Mouse (Mus musculus): ENCODE measurements around the gene 4933407L21Rik. TPM values are rescaled to one million over a fixed set of nuclear protein-coding genes. Genes with fewer than 3 reads are reported as not detected.

The 4933407L21Rik gene
- 0.09 and 0.21 TPM in 2 replicates for polyA plus RNA-seq (2015; fragmentation: Nextera tagmentation; extraction: Ambion mirVana)

- 45% methylated on average over 4 of the region's 4 CpGs for WGBS
- H3K36me3 ChIP-seq (ENCODE audit: control insufficient read depth, insufficient read depth): no peaks in the 10 kb centered on the region
- H3K9me3 ChIP-seq (replicated peaks; ENCODE audit: control insufficient read depth, low read length): no peaks in the 10 kb centered on the region
- H3K27ac ChIP-seq (ENCODE audit: low read length): peak within 1 kb of the TSS; percentile 29; the same call in 1 of the 2 replicates
- H3K27me3 ChIP-seq (ENCODE audit: control insufficient read depth, insufficient read depth, low read length): no peaks in the 10 kb centered on the region
- ATAC-seq (replicated peaks; ENCODE audit: extremely low read depth, insufficient read depth, low FRiP score): peak; percentile 54
- H3K4me2 ChIP-seq (ENCODE audit: low read depth, low read length): no peak within 1 kb of the TSS
- H3K9ac ChIP-seq (ENCODE audit: low read length): no peak within 1 kb of the TSS; the same call in 1 of the 2 replicates
- peaks cover 18% of the 10 kb centered on the region for H3K4me1 ChIP-seq (ENCODE audit: control insufficient read depth, insufficient read depth, low read length)
- no peak within 1 kb of the TSS for H3K4me3 ChIP-seq (ENCODE audit: low read length)
Observed at GRCm38 (mm10) chr1:85928057-85928687, at the start of gene 4933407L21Rik. Gene 4933407L21Rik, plus strand, starts transcription at chr1:85928483.

DNA sequence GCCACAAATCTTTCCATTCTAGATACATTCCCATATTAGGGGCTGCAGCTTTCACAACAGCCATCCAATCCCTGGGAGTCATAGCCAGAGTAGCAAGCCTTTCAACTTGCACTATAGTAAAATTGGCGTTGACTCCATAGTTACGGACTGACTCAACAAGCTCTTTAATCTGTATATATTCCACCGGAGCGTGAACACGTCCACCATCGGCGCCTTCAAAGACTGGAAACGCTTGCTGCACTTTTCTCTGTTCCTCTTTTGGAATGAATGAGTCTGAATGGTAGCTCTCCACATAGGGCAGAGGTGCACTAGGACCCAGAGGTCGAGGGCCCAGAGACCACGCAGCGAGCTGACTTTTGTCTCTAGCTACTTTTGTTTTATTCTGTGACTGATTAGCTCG is 46.3 kb upstream of the 4933407L21Rik start:
- WGBS: 92% methylated on average over 12 of the region's 12 CpGs
- H3K4me1 ChIP-seq (ENCODE audit: control insufficient read depth, insufficient read depth, low read length): no peaks in the 10 kb centered on the region
- no peak overlapping the region for H3K4me3 ChIP-seq (ENCODE audit: low read length)
- H3K9me3 ChIP-seq (replicated peaks; ENCODE audit: control insufficient read depth, low read length): peaks cover 19% of the 10 kb centered on the region
- no peaks in the 10 kb centered on the region for H3K36me3 ChIP-seq (ENCODE audit: control insufficient read depth, insufficient read depth)
- H3K4me2 ChIP-seq (ENCODE audit: low read depth, low read length): no peak overlapping the region
- H3K9ac ChIP-seq (ENCODE audit: low read length): no peak overlapping the region
- no peak for ATAC-seq (replicated peaks; ENCODE audit: extremely low read depth, insufficient read depth, low FRiP score)
- H3K27ac ChIP-seq (ENCODE audit: low read length): no peak overlapping the region
- no peaks in the 10 kb centered on the region for H3K27me3 ChIP-seq (ENCODE audit: control insufficient read depth, insufficient read depth, low read length)

- Histone ChIP-seq H3K9ac (ENCODE audit: low read length) (no peak overlapping the region), H3K4me2 (ENCODE audit: low read depth, low read length) (no peak overlapping the region), H3K36me3 (ENCODE audit: control insufficient read depth, insufficient read depth) (no peaks in the 10 kb centered on the region), H3K9me3 (replicated peaks; ENCODE audit: control insufficient read depth, low read length) (peaks cover 4% of the 10 kb centered on the region), H3K27ac (ENCODE audit: low read length) (no peak overlapping the region), H3K4me3 (ENCODE audit: low read length) (no peak overlapping the region), H3K4me1 (ENCODE audit: control insufficient read depth, insufficient read depth, low read length) (no peaks in the 10 kb centered on the region), H3K27me3 (ENCODE audit: control insufficient read depth, insufficient read depth, low read length) (no peaks in the 10 kb centered on the region)
- ATAC-seq (replicated peaks; ENCODE audit: extremely low read depth, insufficient read depth, low FRiP score): no peak
- 87% methylated on average over 7 of the region's 7 CpGs for WGBS
Observed at GRCm38 (mm10) chr1:85887221-85887620, 41.1 kb upstream of the 4933407L21Rik start.

- Histone ChIP-seq H3K4me1 (ENCODE audit: control insufficient read depth, insufficient read depth, low read length) (peaks cover 45% of the 10 kb centered on the region), H3K9me3 (replicated peaks; ENCODE audit: control insufficient read depth, low read length) (no peaks in the 10 kb centered on the region), H3K4me2 (ENCODE audit: low read depth, low read length) (peak within 1 kb of the TSS; percentile 93), H3K4me3 (ENCODE audit: low read length) (peak within 1 kb of the TSS; percentile 74), H3K36me3 (ENCODE audit: control insufficient read depth, insufficient read depth) (no peaks in the 10 kb centered on the region), H3K9ac (ENCODE audit: low read length) (peak within 1 kb of the TSS; percentile 79), H3K27ac (ENCODE audit: low read length) (peak within 1 kb of the TSS; percentile 83), H3K27me3 (ENCODE audit: control insufficient read depth, insufficient read depth, low read length) (no peaks in the 10 kb centered on the region)
- ATAC-seq (replicated peaks; ENCODE audit: extremely low read depth, insufficient read depth, low FRiP score): peak; percentile 74
- WGBS: under 1% methylated on average over 33 of the region's 35 CpGs
Observed at GRCm38 (mm10) chr1:85894231-85894747, 34.0 kb upstream of the 4933407L21Rik start, which contains the start of gene Itm2c. Gene Itm2c, plus strand, starts transcription at chr1:85894281.

DNA sequence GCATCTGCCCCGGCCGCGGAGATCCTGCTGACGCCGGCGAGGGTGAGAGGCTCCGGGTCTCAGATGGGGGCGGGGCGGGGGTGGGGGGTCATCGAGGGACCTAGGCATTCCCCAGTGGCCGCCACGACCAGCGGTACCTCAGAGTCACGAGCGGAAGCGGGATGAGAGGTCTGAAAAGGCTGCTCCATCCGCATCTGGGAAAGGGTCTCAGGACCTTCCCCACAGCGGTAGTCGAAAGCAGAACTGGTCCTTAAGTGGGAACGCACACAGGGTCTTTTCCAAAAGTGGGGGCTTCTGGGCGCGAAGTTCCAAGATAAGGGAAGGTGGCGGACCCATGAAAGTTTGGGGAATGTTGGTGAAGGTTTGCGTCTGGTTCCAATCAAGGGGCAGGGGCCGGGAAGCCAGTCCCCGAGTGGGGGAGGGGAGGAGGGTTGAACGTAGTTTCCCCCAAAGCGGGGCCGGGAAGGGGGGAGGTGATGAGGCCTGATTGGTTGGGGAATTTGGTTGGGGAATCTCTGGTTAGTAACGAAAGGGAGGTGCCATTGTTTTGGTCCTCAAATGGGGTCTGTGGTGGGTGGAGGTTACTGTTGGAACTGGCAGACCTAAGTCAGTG is 33.4 kb upstream of the 4933407L21Rik start:
- H3K27ac ChIP-seq (ENCODE audit: low read length): peak overlapping the region; percentile 83
- peak overlapping the region; percentile 79 for H3K9ac ChIP-seq (ENCODE audit: low read length)
- H3K9me3 ChIP-seq (replicated peaks; ENCODE audit: control insufficient read depth, low read length): no peaks in the 10 kb centered on the region
- under 1% methylated on average over 30 of the region's 30 CpGs for WGBS
- peak; percentile 16 for ATAC-seq (replicated peaks; ENCODE audit: extremely low read depth, insufficient read depth, low FRiP score)
- no peaks in the 10 kb centered on the region for H3K36me3 ChIP-seq (ENCODE audit: control insufficient read depth, insufficient read depth)
- H3K4me3 ChIP-seq (ENCODE audit: low read length): peak overlapping the region; percentile 74
- H3K4me2 ChIP-seq (ENCODE audit: low read depth, low read length): peak overlapping the region; percentile 93
- H3K27me3 ChIP-seq (ENCODE audit: control insufficient read depth, insufficient read depth, low read length): no peaks in the 10 kb centered on the region
- H3K4me1 ChIP-seq (ENCODE audit: control insufficient read depth, insufficient read depth, low read length): peaks cover 50% of the 10 kb centered on the region

- H3K4me3 ChIP-seq (ENCODE audit: low read length): peak overlapping the region; percentile 74
- ATAC-seq (replicated peaks; ENCODE audit: extremely low read depth, insufficient read depth, low FRiP score): peak; percentile 73
- WGBS: 6% methylated on average over 15 of the region's 15 CpGs
- H3K27ac ChIP-seq (ENCODE audit: low read length): peak overlapping the region; percentile 83
- peaks cover 55% of the 10 kb centered on the region for H3K4me1 ChIP-seq (ENCODE audit: control insufficient read depth, insufficient read depth, low read length)
- no peaks in the 10 kb centered on the region for H3K27me3 ChIP-seq (ENCODE audit: control insufficient read depth, insufficient read depth, low read length)
- peak overlapping the region; percentile 79 for H3K9ac ChIP-seq (ENCODE audit: low read length)
- peak overlapping the region; percentile 93 for H3K4me2 ChIP-seq (ENCODE audit: low read depth, low read length)
- no peaks in the 10 kb centered on the region for H3K9me3 ChIP-seq (replicated peaks; ENCODE audit: control insufficient read depth, low read length)
- no peaks in the 10 kb centered on the region for H3K36me3 ChIP-seq (ENCODE audit: control insufficient read depth, insufficient read depth)
Observed at GRCm38 (mm10) chr1:85895391-85895837, 32.9 kb upstream of the 4933407L21Rik start.

DNA sequence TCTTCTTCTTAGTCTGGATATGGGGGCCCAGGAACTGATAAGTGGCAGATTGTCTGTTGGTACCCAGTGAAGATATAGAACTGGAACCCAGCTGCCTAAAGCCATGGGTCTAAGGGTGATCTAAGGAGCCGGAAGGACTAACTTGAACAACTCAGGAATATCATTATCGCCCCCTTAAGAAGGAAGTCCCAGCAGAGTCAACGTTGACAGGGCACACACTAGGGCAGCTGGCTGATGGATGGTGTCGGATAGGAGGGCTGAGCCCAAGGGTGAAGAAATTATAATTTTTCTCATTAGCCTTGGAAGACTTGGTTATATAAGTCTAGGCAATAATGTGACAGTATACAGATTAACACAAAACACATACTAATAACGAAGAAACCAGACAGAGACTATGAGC is 32.2 kb upstream of the 4933407L21Rik start:
- H3K27ac ChIP-seq (ENCODE audit: low read length): peak overlapping the region; percentile 83
- H3K36me3 ChIP-seq (ENCODE audit: control insufficient read depth, insufficient read depth): no peaks in the 10 kb centered on the region
- peak overlapping the region; percentile 79 for H3K9ac ChIP-seq (ENCODE audit: low read length)
- H3K4me1 ChIP-seq (ENCODE audit: control insufficient read depth, insufficient read depth, low read length): peaks cover 62% of the 10 kb centered on the region
- no peaks in the 10 kb centered on the region for H3K27me3 ChIP-seq (ENCODE audit: control insufficient read depth, insufficient read depth, low read length)
- no peak for ATAC-seq (replicated peaks; ENCODE audit: extremely low read depth, insufficient read depth, low FRiP score)
- peak overlapping the region; percentile 93 for H3K4me2 ChIP-seq (ENCODE audit: low read depth, low read length)
- 77% methylated on average over 5 of the region's 5 CpGs for WGBS
- peak overlapping the region; percentile 74 for H3K4me3 ChIP-seq (ENCODE audit: low read length)
- H3K9me3 ChIP-seq (replicated peaks; ENCODE audit: control insufficient read depth, low read length): no peaks in the 10 kb centered on the region

- Histone ChIP-seq H3K9ac (ENCODE audit: low read length) (no peak overlapping the region; the same call in 1 of the 2 replicates), H3K27ac (ENCODE audit: low read length) (peak overlapping the region; percentile 83), H3K9me3 (replicated peaks; ENCODE audit: control insufficient read depth, low read length) (no peaks in the 10 kb centered on the region), H3K4me1 (ENCODE audit: control insufficient read depth, insufficient read depth, low read length) (peaks cover 71% of the 10 kb centered on the region), H3K4me3 (ENCODE audit: low read length) (no peak overlapping the region), H3K27me3 (ENCODE audit: control insufficient read depth, insufficient read depth, low read length) (no peaks in the 10 kb centered on the region), H3K4me2 (ENCODE audit: low read depth, low read length) (peak overlapping the region; percentile 93), H3K36me3 (ENCODE audit: control insufficient read depth, insufficient read depth) (no peaks in the 10 kb centered on the region)
- 38% methylated on average over 12 of the region's 12 CpGs for WGBS
- no peak for ATAC-seq (replicated peaks; ENCODE audit: extremely low read depth, insufficient read depth, low FRiP score)
Observed at GRCm38 (mm10) chr1:85896781-85897700, 31.2 kb upstream of the 4933407L21Rik start.

All from heart, embryonic 16.5 days (tissue).